Mouse (Mus musculus) heart, postnatal 4 days (tissue): ENCODE results near the gene A930009A15Rik. TPM values are rescaled to one million over a fixed set of nuclear protein-coding genes. Genes with fewer than 3 reads are reported as not detected.

Source experiments
- total RNA-seq, 2 experiments: library from RNA; stranded (reverse); gene quantifications; 2 replicates each; pipeline ENCODE4 v1.2.3; 2021

Gene A930009A15Rik
- total RNA-seq, 2 experiments from 2014 or later, result not detected

Other genes with a start within 250 kb of the A930009A15Rik start
- 10 to 100 TPM; 17.5 to 17.6 TPM for gene Tmem19, start 207.5 kb upstream of the A930009A15Rik start, total RNA-seq
- 1 to 10 TPM; 4.5 to 6.7 TPM for gene Thap2, start 185.5 kb upstream of the A930009A15Rik start, total RNA-seq
- gene Zfc3h1, start 185.0 kb upstream of the A930009A15Rik start, total RNA-seq, result 10 to 100 TPM; 23.1 to 23.5 TPM
- under 1 TPM; 0.09 to 0.26 TPM for gene Lgr5, start 17.8 kb downstream of the A930009A15Rik start, total RNA-seq
- 1 to 10 TPM; 2.2 to 2.8 TPM for gene Tspan8, start 246.8 kb downstream of the A930009A15Rik start, total RNA-seq